Mouse (Mus musculus) heart, postnatal 25 days (tissue): ENCODE results near the gene Ppp1r14a. TPM values are rescaled to one million over a fixed set of nuclear protein-coding genes. Genes with fewer than 3 reads are reported as not detected.

ENCODE experiments used
- DNase-seq: peaks from one replicate; pipeline ENCODE4 v3.0.0; 2022; ENCODE audit warnings: low spot score
- intact Hi-C: fragments of 180-260 bp; cut with DNase I; formaldehyde crosslinking; loops from one replicate; pipeline ENCODE4 v1.15.1; 2025
- total RNA-seq, 2 experiments: library from RNA; stranded (reverse); gene quantifications; 2 replicates each; pipeline ENCODE4 v1.2.3; 2021

The Ppp1r14a gene
- 1 to 10 TPM; 9.6 to 9.9 TPM for total RNA-seq

DNA sequence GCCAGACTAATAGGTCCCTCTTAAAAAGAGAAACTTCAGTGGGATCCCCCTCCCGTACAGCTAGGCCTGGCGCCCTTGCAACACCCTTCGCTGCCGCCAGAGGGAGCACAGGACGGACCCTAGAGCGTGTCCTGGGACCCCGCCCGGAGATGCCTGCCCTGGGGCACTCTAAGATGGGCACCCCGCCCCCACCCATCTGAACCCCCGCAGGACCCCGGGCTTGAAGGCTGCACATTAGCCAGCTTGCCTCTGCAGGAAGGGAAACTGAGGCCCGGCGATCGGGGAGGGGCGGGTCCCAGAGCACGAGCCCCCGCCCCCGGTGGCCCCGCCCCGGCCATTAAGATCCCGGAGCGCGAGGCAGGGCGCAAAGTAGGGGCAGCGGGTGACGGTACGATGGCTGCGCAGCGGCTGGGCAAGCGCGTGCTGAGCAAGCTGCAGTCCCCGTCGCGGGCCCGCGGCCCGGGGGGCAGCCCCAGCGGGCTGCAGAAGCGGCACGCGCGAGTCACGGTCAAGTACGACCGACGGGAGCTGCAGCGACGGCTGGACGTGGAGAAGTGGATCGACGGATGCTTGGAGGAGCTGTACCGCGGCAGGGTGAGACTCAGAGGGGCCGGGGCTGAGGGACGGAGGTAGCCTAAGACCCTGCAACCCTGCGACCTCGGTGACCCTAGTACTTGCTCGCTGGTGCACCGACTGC, at the start of gene Ppp1r14a:
Ppp1r14a (plus strand) TSS at position 367 of the 697 bp plus-strand sequence.
- DNase-seq = peak; percentile 51
- intact Hi-C loops = no loop called here

GRCm38 (mm10) chr7:29244732-29245416, 44.2 kb upstream of the Ppp1r14a start:
- intact Hi-C loops = loop anchor here (5.0 kb wide), 2 partner anchors 37 to 118 kb away; partner anchors contain the start of genes Ryr1 and Spint2
- no peak for DNase-seq

- intact Hi-C loops = loop anchor here (5.0 kb wide), 2 partner anchors 36 to 119 kb away; partner anchors contain the start of genes Ryr1 and Spint2
- DNase-seq = no peak
Measured at GRCm38 (mm10) chr7:29246015-29246414, 43.1 kb upstream of the Ppp1r14a start.

GRCm38 (mm10) chr7:29246619-29247313, 42.3 kb upstream of the Ppp1r14a start:
- intact Hi-C loops = loop anchor here (1.0 to 5.0 kb wide), 3 partner anchors 36 to 119 kb away; partner anchors contain the start of genes Ryr1 and Spint2
- no peak for DNase-seq

GRCm38 (mm10) chr7:29247314-29247700, 41.8 kb upstream of the Ppp1r14a start:
- peak; percentile 53 for DNase-seq
- intact Hi-C loops = loop anchor here (1.0 to 5.0 kb wide), 3 partner anchors 35 to 120 kb away; partner anchors contain the start of genes Ryr1 and Spint2

DNA sequence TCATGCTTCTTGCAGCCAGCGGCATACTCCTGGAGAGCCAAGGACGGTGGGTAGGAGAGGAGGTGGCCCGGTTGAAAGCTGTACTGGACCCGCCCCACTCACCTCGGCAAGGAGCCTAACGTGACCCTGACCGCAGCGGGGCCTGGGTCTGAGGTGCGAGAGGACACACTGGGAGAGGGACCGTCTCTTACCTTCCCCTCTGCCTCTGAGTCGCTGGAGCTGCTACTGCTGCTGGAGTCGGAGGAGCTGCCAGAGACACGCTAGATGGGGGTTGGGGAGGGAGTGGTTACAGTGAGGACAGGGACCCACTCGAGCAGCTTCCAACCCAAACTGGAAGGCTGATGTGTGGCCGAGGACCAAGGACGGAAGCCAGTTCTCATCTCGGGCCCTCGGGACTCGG, 41.4 kb upstream of the Ppp1r14a start:
- DNase-seq = no peak

GRCm38 (mm10) chr7:29248261-29248841, 40.8 kb upstream of the Ppp1r14a start, which contains the start of gene 2200002D01Rik:
2200002D01Rik (minus strand) TSS chr7:29248466.
- peak; percentile 34 for DNase-seq
- intact Hi-C loops = loop anchor here (5.0 kb wide), 2 partner anchors 34 to 121 kb away; partner anchors contain the start of genes Ryr1 and Spint2

More for the DNA sequence above, 41.4 kb upstream of the Ppp1r14a start:
- intact Hi-C loops = loop anchor here (1.0 to 5.0 kb wide), 3 partner anchors 35 to 120 kb away; partner anchors contain the start of genes Ryr1 and Spint2

DNA sequence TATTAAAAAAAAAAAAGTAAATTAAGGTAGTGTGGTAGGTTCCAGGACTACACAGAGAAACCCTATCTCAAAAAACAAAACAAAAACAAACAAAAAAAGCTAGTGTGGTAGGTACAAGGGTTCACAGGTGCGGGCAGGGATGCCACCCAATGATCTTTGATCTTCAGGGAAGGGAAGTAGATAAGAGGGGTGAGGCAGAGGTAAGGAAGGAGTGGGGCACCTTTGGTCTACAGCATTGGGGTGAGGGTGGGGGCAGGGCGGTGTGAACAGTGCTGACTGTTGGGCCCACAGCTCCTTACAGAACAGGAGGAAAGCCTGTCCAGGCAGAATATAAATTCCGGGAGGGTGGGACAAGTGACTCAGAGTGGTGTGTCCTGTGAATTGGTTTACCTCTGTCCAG, 37.9 kb upstream of the Ppp1r14a start:
- intact Hi-C loops = no loop called here
- no peak for DNase-seq

- intact Hi-C loops = no loop called here
- no peak for DNase-seq
Measured at GRCm38 (mm10) chr7:29253842-29254241, 35.3 kb upstream of the Ppp1r14a start.

DNA sequence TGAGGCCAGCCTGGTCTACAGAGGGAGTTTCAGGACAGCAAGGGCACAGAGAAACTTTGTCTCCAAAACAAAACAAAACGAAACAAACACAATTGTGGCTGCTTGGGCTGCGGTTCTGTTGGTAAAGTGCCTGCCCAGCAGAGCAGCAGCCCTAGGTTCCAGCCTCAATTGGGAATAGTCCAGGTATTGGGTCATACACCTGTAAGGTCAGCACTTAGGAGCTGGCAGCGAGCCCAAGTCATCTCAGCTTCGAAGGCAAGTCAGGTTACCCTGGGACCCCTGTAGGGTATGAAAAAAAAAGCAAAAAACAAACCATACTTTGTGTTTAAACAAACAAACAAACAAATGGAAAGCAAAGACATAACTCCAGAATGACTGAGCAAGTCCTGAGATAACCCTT, 33.2 kb upstream of the Ppp1r14a start:
- intact Hi-C loops = no loop called here
- no peak for DNase-seq

DNA sequence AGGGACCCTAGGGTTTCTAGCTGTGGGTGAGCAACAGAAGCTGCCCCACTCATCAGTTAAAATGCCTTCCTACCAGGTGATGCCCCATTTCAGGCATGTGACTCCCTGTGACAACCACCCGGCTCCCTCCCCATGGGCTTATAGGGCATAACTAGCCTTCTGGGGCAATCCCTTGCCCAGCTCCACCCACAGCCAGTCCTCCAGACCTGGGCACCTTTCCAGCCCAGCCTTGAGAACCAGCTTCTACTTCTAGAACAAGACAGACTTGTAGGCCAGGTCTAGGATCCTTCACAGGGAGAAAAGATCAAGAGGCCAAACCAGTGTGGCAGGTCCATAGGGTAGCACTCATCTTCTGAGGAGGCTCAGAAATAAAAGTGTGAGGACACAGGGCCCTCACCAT, 31.7 kb upstream of the Ppp1r14a start:
- intact Hi-C loops = no loop called here
- no peak for DNase-seq

DNA sequence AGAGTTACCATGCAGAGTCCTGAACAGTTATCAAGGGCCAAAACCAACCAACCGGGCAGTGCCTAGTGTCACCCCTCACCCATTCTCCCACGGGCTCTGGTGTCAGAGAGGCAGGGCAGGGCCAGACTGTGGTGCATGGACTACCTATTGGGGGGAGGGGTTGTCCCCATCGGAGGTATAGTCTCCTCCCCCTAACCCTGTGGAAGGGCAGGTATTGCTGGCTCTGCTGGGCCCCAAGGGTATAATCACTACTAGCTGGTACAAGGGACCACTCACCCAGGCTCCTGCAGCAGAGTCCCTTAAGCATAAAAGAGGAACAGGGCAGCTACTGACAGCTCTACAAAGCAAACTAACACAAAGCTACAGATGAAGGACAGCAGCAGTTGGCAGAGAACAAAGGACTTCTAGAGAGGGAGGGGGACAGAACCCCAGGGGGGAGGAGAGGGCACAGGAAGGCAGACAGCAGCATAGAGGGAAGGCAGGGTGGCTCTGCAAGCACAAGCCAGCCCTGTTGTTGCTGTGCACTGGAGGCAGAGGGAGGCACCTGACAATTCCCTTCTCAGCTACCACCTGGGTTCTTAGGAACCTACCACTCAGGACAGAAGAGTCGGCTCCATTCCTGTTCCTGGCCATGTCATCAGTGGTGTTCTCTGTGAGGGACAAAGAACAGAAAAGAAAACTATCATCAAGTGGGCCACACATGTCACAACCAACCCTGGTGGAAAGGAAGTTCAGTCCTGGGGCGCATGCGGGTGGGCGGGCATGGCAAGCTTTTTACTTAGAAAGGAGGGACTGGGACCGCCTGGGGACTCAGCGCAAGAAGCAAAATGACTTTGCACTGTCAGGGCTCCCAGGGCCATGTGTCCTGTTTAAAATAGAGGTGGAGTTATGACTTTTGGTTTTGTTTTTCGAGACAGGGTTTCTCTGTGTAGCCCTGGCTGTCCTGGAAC, 29.1 kb upstream of the Ppp1r14a start:
- no peak for DNase-seq
- intact Hi-C loops = no loop called here

DNA sequence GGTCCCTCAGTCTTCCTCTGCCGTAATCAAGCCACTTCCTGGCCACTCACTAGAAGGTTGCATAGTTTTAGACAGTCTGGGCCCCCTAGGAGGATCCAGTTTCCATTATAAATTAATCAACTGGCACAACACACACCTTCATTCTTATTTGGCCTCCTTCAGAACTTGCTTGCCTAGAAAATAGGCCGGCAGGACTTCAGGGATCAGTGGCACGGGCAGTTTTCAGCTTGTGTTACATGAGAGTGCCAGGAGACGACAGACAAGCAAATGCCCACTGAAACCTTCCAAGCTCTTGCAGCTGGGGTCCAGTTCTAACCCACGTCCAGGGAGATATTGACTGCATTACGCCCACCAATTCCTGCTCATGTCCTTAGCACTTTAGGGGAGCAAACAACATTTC, 27.0 kb upstream of the Ppp1r14a start:
- no peak for DNase-seq
- intact Hi-C loops = no loop called here

- DNase-seq = no peak
- intact Hi-C loops = no loop called here
Measured at GRCm38 (mm10) chr7:29263831-29264230, 25.3 kb upstream of the Ppp1r14a start.

GRCm38 (mm10) chr7:29265636-29266035, 23.5 kb upstream of the Ppp1r14a start:
- intact Hi-C loops = no loop called here
- no peak for DNase-seq

DNA sequence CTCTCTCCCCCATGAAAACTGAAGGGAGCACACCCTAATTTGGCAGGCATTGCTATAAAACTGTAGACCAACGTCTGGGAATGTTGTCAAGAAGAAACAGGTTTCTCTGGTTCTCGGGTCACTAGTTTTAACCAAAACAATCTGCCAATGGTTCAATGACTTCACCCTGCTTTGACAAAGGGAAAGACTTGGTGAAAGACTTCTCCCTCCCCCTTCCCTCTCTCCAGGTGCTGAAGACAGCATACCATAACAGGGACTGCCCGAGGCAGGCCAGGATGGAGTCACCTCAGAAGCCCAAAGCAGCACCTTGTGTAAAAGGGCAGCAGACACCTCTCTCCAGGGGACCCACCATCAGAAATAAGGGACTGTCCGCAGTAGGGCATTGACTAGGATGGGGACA, 22.2 kb upstream of the Ppp1r14a start:
- DNase-seq = no peak
- intact Hi-C loops = no loop called here

GRCm38 (mm10) chr7:29270445-29270844, 18.7 kb upstream of the Ppp1r14a start:
- no peak for DNase-seq
- intact Hi-C loops = no loop called here

DNA sequence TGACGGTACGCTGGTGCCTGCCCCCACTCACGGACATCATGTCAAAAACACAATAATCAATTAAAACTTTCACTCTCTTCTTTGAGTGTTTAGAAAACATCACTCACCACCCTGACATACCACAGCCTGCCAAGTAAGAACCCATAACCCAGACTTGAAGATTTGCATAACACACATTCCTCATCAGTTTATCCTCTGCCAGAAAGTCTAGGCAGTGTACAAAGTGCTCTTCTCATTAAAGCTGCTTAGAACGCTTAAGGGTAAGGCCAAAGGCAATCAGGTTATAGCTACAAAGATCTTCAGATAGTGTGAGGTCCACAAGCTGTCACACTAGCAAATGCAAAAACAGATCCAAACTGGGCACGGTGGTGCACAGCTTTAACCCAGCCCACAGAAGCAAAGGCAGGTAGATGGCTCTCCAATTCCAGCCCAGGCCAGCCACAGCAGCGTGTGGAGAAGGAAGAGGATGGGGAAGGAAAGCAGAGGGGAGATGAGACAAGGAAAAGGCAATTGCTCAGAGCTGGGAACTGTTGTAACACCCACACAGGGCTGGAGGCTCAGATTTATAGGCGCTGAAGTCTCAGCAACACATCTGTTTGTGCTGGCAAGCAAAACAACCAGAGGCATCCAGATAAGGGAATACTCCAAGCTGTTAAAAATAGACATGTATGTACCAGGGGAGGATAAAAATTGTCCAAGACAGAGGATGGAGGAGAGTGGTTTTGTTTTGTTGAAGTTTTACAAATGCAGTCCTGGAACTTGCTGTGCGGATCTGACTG, 17.2 kb upstream of the Ppp1r14a start:
- intact Hi-C loops = no loop called here
- DNase-seq = no peak
